Mouse (Mus musculus) monocyte, adult 59 days (primary cell): ENCODE results near the gene Pi4k2b. TPM values are rescaled to one million over a fixed set of nuclear protein-coding genes. Genes with fewer than 3 reads are reported as not detected.

ENCODE experiments used
- total RNA-seq, 2 experiments: library from RNA; stranded (reverse); gene quantifications; one replicate each; pipeline ENCODE4 v1.2.4; 2023

Gene Pi4k2b
- total RNA-seq, result 10 to 100 TPM; 18.8 to 27.4 TPM

DNA sequence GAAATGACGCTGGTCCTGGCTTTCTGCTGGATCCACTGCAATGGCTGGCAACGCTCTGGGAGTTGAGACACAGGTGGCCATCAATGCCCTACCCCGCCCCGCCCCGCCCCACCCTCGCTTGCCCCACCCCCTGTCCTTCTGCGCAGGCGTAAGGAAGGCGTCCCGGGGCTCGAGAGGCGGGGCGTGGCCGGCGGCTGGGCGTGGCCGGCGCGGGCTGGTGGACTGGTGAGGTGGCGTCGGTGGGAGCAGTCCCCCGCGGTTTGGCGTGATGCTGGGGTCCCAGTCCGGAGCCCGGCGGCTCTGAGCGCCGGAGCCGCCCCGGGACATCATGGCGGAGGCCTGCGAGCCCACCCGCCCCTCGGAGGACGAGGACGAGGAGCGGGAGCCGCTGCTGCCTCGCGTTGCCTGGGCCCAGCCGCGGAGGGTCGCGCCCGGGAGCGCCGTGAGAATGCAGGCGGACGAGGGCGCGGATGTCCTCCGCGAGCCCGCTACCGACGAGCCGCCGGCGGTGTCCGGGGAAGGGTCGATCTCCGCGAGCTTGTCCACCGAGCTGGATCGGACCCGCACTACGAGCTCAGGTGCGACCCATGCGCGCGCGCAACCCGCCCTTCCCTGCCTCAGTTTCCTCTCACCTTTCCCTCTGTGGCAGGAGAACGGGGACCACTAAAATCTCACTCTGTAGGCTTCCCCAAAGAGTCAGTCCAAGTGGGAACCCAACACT is at the start of gene Pi4k2b:
Gene Pi4k2b (plus strand): TSS at position 184 of the 721 bp plus-strand sequence.

DNA sequence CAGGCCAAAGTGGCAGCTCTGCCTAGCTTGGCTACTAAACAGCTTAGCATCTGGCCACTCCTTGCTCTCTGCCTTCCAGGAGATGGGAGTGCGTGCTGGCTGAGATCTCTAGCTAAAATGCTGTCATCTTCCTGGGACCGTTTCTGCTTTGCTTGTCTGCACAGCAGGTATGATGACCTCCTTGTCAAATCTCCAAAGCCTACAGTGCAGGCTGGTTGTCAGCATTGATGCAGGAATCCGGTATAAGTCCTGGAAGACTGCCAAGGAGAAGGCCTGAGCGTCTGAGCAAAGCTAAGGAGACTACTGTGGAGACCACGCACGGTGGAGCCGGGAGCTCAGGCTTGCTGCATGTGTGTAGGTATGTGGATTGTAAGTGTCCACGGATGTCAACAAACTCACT is 33.9 kb downstream of the Pi4k2b start, which contains the start of gene Zcchc4:
Gene Zcchc4 (plus strand): TSS at position 173 of the 400 bp plus-strand sequence.

Other genes starting within 250 kb of the Pi4k2b start
- gene Lgi2, start 175.1 kb upstream of the Pi4k2b start, total RNA-seq, result not detected
- gene Sepsecs, start 71.9 kb upstream of the Pi4k2b start, total RNA-seq, result 10 to 100 TPM; 11.3 to 15.1 TPM
- gene Zcchc4, start 33.8 kb downstream of the Pi4k2b start, total RNA-seq, result 1 to 10 TPM; 8.6 to 9.9 TPM
- 10 to 100 TPM; 36.3 to 36.8 TPM for gene Anapc4, start 92.4 kb downstream of the Pi4k2b start, total RNA-seq